Mouse (Mus musculus): Measurements from ENCODE around the gene Smim12. TPM values are rescaled to one million over a fixed set of nuclear protein-coding genes. Genes with fewer than 3 reads are reported as not detected.

Smim12 gene
- 54.5 and 60.0 TPM in 2 replicates for polyA plus RNA-seq (2014; fragmentation: Nextera tagmentation; extraction: Ambion mirVana)

GRCm38 (mm10) chr4:127243552-127243951, at the start of gene Smim12:
Gene Smim12 (plus strand): TSS chr4:127243784.
- no peak within 1 kb of the TSS for H3K27ac ChIP-seq (ENCODE audit: low read depth, low read length)
- H3K4me2 ChIP-seq, result peak within 1 kb of the TSS; percentile 71
- H3K9ac ChIP-seq (ENCODE audit: low read length), result peak within 1 kb of the TSS; percentile 92
- WGBS, result under 1% methylated on average over 29 of the region's 29 CpGs
- DNase-seq (ENCODE audit: low spot score, missing footprints) (peak; percentile 100), ATAC-seq (ENCODE audit: low FRiP score) (peak; percentile 98)
- H3K27me3 ChIP-seq (ENCODE audit: control insufficient read depth, insufficient read depth, low read length), result no peaks in the 10 kb centered on the region
- peaks cover 6% of the 10 kb centered on the region; the same call in 1 of the 2 replicates for H3K4me1 ChIP-seq (ENCODE audit: control insufficient read depth, insufficient read depth, low read length)
- 0 out of 2 replicates have a peak, but pooled peaks cover 2% of the 10 kb centered on the region for H3K36me3 ChIP-seq (ENCODE audit: control insufficient read depth, insufficient read depth, low read length)
- no peaks in the 10 kb centered on the region for H3K9me3 ChIP-seq (ENCODE audit: control insufficient read depth, low read length)
- H3K4me3 ChIP-seq (ENCODE audit: low read depth, low read length), result peak within 1 kb of the TSS; percentile 93

GRCm38 (mm10) chr4:127194477-127195269, 48.9 kb upstream of the Smim12 start:
- Histone ChIP-seq H3K27me3 (ENCODE audit: control insufficient read depth, insufficient read depth, low read length) (no peaks in the 10 kb centered on the region), H3K4me1 (ENCODE audit: control insufficient read depth, insufficient read depth, low read length) (peaks cover 6% of the 10 kb centered on the region), H3K9ac (ENCODE audit: low read length) (no peak overlapping the region), H3K9me3 (ENCODE audit: control insufficient read depth, low read length) (no peaks in the 10 kb centered on the region), H3K4me2 (no peak overlapping the region), H3K27ac (ENCODE audit: low read depth, low read length) (no peak overlapping the region), H3K36me3 (ENCODE audit: control insufficient read depth, insufficient read depth, low read length) (no peaks in the 10 kb centered on the region), H3K4me3 (ENCODE audit: low read depth, low read length) (no peak overlapping the region)
- ATAC-seq (ENCODE audit: low FRiP score) (peak; percentile 44; the same call in 1 of the 2 replicates), DNase-seq (ENCODE audit: low spot score, missing footprints) (peak; percentile 82)
- WGBS, result 78% methylated on average over 25 of the region's 25 CpGs

GRCm38 (mm10) chr4:127198609-127199008, 45.0 kb upstream of the Smim12 start:
- no peaks in the 10 kb centered on the region for H3K27me3 ChIP-seq (ENCODE audit: control insufficient read depth, insufficient read depth, low read length)
- 24% methylated on average over 6 of the region's 6 CpGs for WGBS
- DNase-seq (ENCODE audit: low spot score, missing footprints), result peak; percentile 77
- no peak overlapping the region for H3K9ac ChIP-seq (ENCODE audit: low read length)
- H3K27ac ChIP-seq (ENCODE audit: low read depth, low read length), result no peak overlapping the region
- no peaks in the 10 kb centered on the region for H3K36me3 ChIP-seq (ENCODE audit: control insufficient read depth, insufficient read depth, low read length)
- H3K4me3 ChIP-seq (ENCODE audit: low read depth, low read length), result no peak overlapping the region
- peaks cover 6% of the 10 kb centered on the region for H3K4me1 ChIP-seq (ENCODE audit: control insufficient read depth, insufficient read depth, low read length)
- no peak overlapping the region for H3K4me2 ChIP-seq
- no peak for ATAC-seq (ENCODE audit: low FRiP score)
- no peaks in the 10 kb centered on the region for H3K9me3 ChIP-seq (ENCODE audit: control insufficient read depth, low read length)

- no peaks in the 10 kb centered on the region for H3K9me3 ChIP-seq (ENCODE audit: control insufficient read depth, low read length)
- ATAC-seq (ENCODE audit: low FRiP score) (peak; percentile 42; the same call in 1 of the 2 replicates), DNase-seq (ENCODE audit: low spot score, missing footprints) (peak; percentile 72)
- no peaks in the 10 kb centered on the region for H3K36me3 ChIP-seq (ENCODE audit: control insufficient read depth, insufficient read depth, low read length)
- H3K4me1 ChIP-seq (ENCODE audit: control insufficient read depth, insufficient read depth, low read length), result peaks cover 3% of the 10 kb centered on the region
- H3K4me3 ChIP-seq (ENCODE audit: low read depth, low read length), result no peak overlapping the region
- no peak overlapping the region for H3K9ac ChIP-seq (ENCODE audit: low read length)
- WGBS, result 49% methylated on average over 12 of the region's 12 CpGs
- H3K27ac ChIP-seq (ENCODE audit: low read depth, low read length), result no peak overlapping the region
- no peaks in the 10 kb centered on the region for H3K27me3 ChIP-seq (ENCODE audit: control insufficient read depth, insufficient read depth, low read length)
- H3K4me2 ChIP-seq, result no peak overlapping the region
Observed at GRCm38 (mm10) chr4:127199406-127199805, 44.2 kb upstream of the Smim12 start.

GRCm38 (mm10) chr4:127200164-127200722, 43.3 kb upstream of the Smim12 start:
- 89% methylated on average over 12 of the region's 12 CpGs for WGBS
- Histone ChIP-seq H3K4me2 (no peak overlapping the region), H3K9me3 (ENCODE audit: control insufficient read depth, low read length) (no peaks in the 10 kb centered on the region), H3K4me1 (ENCODE audit: control insufficient read depth, insufficient read depth, low read length) (no peaks in the 10 kb centered on the region), H3K36me3 (ENCODE audit: control insufficient read depth, insufficient read depth, low read length) (no peaks in the 10 kb centered on the region), H3K27me3 (ENCODE audit: control insufficient read depth, insufficient read depth, low read length) (no peaks in the 10 kb centered on the region), H3K9ac (ENCODE audit: low read length) (no peak overlapping the region), H3K4me3 (ENCODE audit: low read depth, low read length) (no peak overlapping the region), H3K27ac (ENCODE audit: low read depth, low read length) (no peak overlapping the region)
- no peak for ATAC-seq (ENCODE audit: low FRiP score)
- peak; percentile 75 for DNase-seq (ENCODE audit: low spot score, missing footprints)

GRCm38 (mm10) chr4:127200769-127201617, 42.6 kb upstream of the Smim12 start:
- H3K27me3 ChIP-seq (ENCODE audit: control insufficient read depth, insufficient read depth, low read length), result no peaks in the 10 kb centered on the region
- DNase-seq (ENCODE audit: low spot score, missing footprints), result peak; percentile 41
- H3K36me3 ChIP-seq (ENCODE audit: control insufficient read depth, insufficient read depth, low read length), result no peaks in the 10 kb centered on the region
- no peak overlapping the region for H3K4me2 ChIP-seq
- H3K9me3 ChIP-seq (ENCODE audit: control insufficient read depth, low read length), result no peaks in the 10 kb centered on the region
- no peak overlapping the region for H3K27ac ChIP-seq (ENCODE audit: low read depth, low read length)
- ATAC-seq (ENCODE audit: low FRiP score), result no peak
- 85% methylated on average over 13 of the region's 13 CpGs for WGBS
- H3K9ac ChIP-seq (ENCODE audit: low read length), result no peak overlapping the region
- no peaks in the 10 kb centered on the region for H3K4me1 ChIP-seq (ENCODE audit: control insufficient read depth, insufficient read depth, low read length)
- H3K4me3 ChIP-seq (ENCODE audit: low read depth, low read length), result no peak overlapping the region

GRCm38 (mm10) chr4:127203081-127203480, 40.5 kb upstream of the Smim12 start:
- Histone ChIP-seq H3K36me3 (ENCODE audit: control insufficient read depth, insufficient read depth, low read length) (no peaks in the 10 kb centered on the region), H3K4me1 (ENCODE audit: control insufficient read depth, insufficient read depth, low read length) (no peaks in the 10 kb centered on the region), H3K27ac (ENCODE audit: low read depth, low read length) (no peak overlapping the region), H3K9ac (ENCODE audit: low read length) (no peak overlapping the region), H3K4me3 (ENCODE audit: low read depth, low read length) (no peak overlapping the region), H3K27me3 (ENCODE audit: control insufficient read depth, insufficient read depth, low read length) (no peaks in the 10 kb centered on the region), H3K9me3 (ENCODE audit: control insufficient read depth, low read length) (no peaks in the 10 kb centered on the region), H3K4me2 (no peak overlapping the region)
- DNase-seq (ENCODE audit: low spot score, missing footprints), result no peak
- ATAC-seq (ENCODE audit: low FRiP score), result no peak
- WGBS, result 78% methylated on average over 1 of the region's 1 CpGs

GRCm38 (mm10) chr4:127211318-127211717, 32.3 kb upstream of the Smim12 start:
- no peak overlapping the region for H3K4me3 ChIP-seq (ENCODE audit: low read depth, low read length)
- no peak overlapping the region for H3K9ac ChIP-seq (ENCODE audit: low read length)
- 76% methylated on average over 9 of the region's 9 CpGs for WGBS
- peaks cover 3% of the 10 kb centered on the region; the same call in 1 of the 2 replicates for H3K4me1 ChIP-seq (ENCODE audit: control insufficient read depth, insufficient read depth, low read length)
- DNase-seq (ENCODE audit: low spot score, missing footprints), result peak; percentile 73
- H3K27me3 ChIP-seq (ENCODE audit: control insufficient read depth, insufficient read depth, low read length), result peaks cover 2% of the 10 kb centered on the region; the same call in 1 of the 2 replicates
- no peak overlapping the region for H3K4me2 ChIP-seq
- H3K36me3 ChIP-seq (ENCODE audit: control insufficient read depth, insufficient read depth, low read length), result no peaks in the 10 kb centered on the region
- H3K27ac ChIP-seq (ENCODE audit: low read depth, low read length), result no peak overlapping the region
- no peak for ATAC-seq (ENCODE audit: low FRiP score)
- no peaks in the 10 kb centered on the region for H3K9me3 ChIP-seq (ENCODE audit: control insufficient read depth, low read length)
